Mouse (Mus musculus): ENCODE results near the gene Rps6ka2. TPM values are rescaled to one million over a fixed set of nuclear protein-coding genes. Genes with fewer than 3 reads are reported as not detected.

Gene Rps6ka2
- polyA plus RNA-seq, 1 experiment from 2014 or later: 21.6 TPM

Other genes with a start within 250 kb of the Rps6ka2 start
- 49.4 and 53.0 TPM in 2 replicates for gene Rsph3b, start 221.4 kb upstream of the Rps6ka2 start, polyA plus RNA-seq (2015; fragmentation: Nextera tagmentation; extraction: Ambion mirVana)
- gene Tagap1, start 209.0 kb upstream of the Rps6ka2 start, polyA plus RNA-seq (2015; fragmentation: Nextera tagmentation; extraction: Ambion mirVana): 48.6 and 52.2 TPM in 2 replicates
- 77.9 and 87.0 TPM in 2 replicates for gene Rnaset2b, start 199.5 kb upstream of the Rps6ka2 start, polyA plus RNA-seq (2015; fragmentation: Nextera tagmentation; extraction: Ambion mirVana)
- gene Gm49721, start 191.2 kb upstream of the Rps6ka2 start, polyA plus RNA-seq (2015; fragmentation: Nextera tagmentation; extraction: Ambion mirVana): 0.17 and 0.35 TPM in 2 replicates
- gene Gm1604a, start 144.5 kb upstream of the Rps6ka2 start, polyA plus RNA-seq (2015; fragmentation: Nextera tagmentation; extraction: Ambion mirVana): not detected in 2 replicates
- gene Tcp10a, start 154.5 kb downstream of the Rps6ka2 start, polyA plus RNA-seq (2015; fragmentation: Nextera tagmentation; extraction: Ambion mirVana): not detected in 2 replicates
- gene Ttll2, start 182.6 kb downstream of the Rps6ka2 start, polyA plus RNA-seq (2015; fragmentation: Nextera tagmentation; extraction: Ambion mirVana): not detected in 2 replicates
- gene Gm49630, start 201.9 kb downstream of the Rps6ka2 start, polyA plus RNA-seq (2015; fragmentation: Nextera tagmentation; extraction: Ambion mirVana): not detected in 2 replicates
- not detected in 2 replicates for gene Unc93a2, start 215.3 kb downstream of the Rps6ka2 start, polyA plus RNA-seq (2015; fragmentation: Nextera tagmentation; extraction: Ambion mirVana)